Mouse (Mus musculus): ENCODE results near the gene Mknk2. TPM values are rescaled to one million over a fixed set of nuclear protein-coding genes. Genes with fewer than 3 reads are reported as not detected.

The Mknk2 gene
- polyA plus RNA-seq, 1 experiment, result 606 TPM

DNA sequence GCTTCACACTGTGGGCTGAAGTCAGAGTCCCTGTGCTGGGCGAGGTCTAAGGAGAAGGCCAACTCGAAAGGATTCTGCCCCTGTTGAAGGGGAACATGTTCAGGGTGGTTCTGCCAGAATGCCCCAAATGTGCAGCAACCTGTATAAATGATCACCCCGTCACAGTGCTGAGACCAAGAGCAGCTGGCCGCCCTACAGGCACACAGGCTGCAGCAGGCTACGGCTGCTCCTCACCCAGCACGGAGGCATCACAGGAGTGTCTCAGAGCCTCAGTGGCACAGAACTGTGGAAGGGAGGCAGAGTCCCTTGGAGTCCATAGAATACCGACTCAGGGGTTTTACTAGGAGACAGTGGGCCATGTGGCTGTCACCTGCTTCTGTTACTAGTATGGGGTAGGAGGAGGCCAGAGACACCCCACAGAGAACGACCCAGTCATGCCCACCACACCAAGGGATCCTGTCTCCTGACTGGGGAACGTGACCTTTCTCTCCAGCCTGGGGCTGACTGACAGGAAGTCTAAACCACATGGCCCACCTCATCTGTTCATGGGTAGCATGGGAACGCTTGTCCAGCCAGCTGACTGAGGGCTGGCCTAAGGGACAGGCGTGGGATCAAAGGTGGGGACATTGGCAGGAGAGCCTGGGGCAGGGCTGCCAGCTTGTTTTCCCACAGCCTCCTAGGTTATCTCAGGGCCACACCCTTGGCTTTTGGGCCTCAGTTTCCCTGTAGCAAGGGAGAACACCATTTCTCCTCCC is 5.8 kb downstream of the Mknk2 start:
- no peak for DNase-seq

DNA sequence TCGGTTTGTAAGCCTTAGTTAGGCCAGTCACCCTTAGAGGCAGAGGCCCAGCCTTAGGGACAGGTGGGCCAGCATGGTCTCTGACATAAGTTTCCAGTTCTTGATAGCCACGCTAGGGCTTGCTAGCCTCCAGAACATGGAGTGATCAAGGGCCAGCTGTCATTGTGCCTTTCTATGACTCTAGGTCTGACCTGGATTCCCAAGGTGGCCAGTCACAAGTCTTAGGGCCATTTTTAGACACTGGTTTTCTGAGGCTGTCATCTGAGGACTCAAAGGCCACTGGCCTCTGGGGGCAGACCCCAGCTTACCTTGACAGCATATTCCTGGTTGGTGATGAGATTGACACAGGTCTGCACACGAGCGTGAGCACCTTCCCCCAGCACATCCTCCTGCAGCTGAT is 6.7 kb downstream of the Mknk2 start:
- no peak for DNase-seq
- Histone ChIP-seq H3K36me3 (ENCODE audit: control insufficient read depth, insufficient read depth, low read length) (peaks cover 61% of the 10 kb centered on the region), H3K27me3 (ENCODE audit: control insufficient read depth, insufficient read depth, low read length) (no peaks in the 10 kb centered on the region), H3K4me1 (replicated peaks; ENCODE audit: control insufficient read depth, insufficient read depth, low read length) (peaks cover 44% of the 10 kb centered on the region), H3K27ac (ENCODE audit: control insufficient read depth, insufficient read depth, low read length) (no peak overlapping the region), H3K4me3 (ENCODE audit: control insufficient read depth, insufficient read depth, low read length) (no peak overlapping the region)
- 96% methylated on average over 4 of the region's 4 CpGs for WGBS
- TF ChIP-seq POLR2A (IDR thresholded peaks at IDR 0.05; ENCODE audit: control insufficient read depth, extremely low read depth, insufficient read depth, low read length, poor library complexity), result no peak

More for the DNA sequence above, 5.8 kb downstream of the Mknk2 start:
- 63% methylated on average over 11 of the region's 11 CpGs for WGBS
- Histone ChIP-seq H3K27ac (ENCODE audit: control insufficient read depth, insufficient read depth, low read length) (no peak overlapping the region), H3K27me3 (ENCODE audit: control insufficient read depth, insufficient read depth, low read length) (no peaks in the 10 kb centered on the region), H3K36me3 (ENCODE audit: control insufficient read depth, insufficient read depth, low read length) (peaks cover 53% of the 10 kb centered on the region), H3K4me3 (ENCODE audit: control insufficient read depth, insufficient read depth, low read length) (no peak overlapping the region), H3K4me1 (replicated peaks; ENCODE audit: control insufficient read depth, insufficient read depth, low read length) (peaks cover 46% of the 10 kb centered on the region)
- TF ChIP-seq POLR2A (IDR thresholded peaks at IDR 0.05; ENCODE audit: control insufficient read depth, extremely low read depth, insufficient read depth, low read length, poor library complexity), result no peak
- TF ChIP-seq CTCF (IDR thresholded peaks at IDR 0.05; ENCODE audit: borderline replicate concordance, control insufficient read depth, extremely low read depth, insufficient read depth, low read length, poor library complexity), result no peak

DNA sequence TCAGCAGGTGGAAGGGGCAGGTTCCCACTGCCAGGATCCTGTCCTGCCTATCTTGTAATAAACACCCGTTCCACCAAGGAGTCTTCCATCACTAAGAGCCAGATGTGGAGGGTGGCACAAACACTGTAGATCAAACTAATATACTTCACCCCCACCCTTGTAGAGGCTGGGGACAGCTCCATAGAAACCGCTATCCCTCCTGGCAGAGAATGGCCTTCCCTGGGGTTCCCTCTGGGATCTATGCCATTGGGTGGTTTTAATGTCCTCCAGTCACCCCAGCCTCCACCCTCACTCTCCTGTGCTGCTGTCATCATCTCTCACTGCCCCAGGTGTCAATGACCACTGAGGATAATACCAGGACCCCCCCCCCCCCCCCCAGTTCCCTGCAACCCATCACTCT is 7.4 kb downstream of the Mknk2 start:
- H3K27me3 ChIP-seq (ENCODE audit: control insufficient read depth, insufficient read depth, low read length), result no peaks in the 10 kb centered on the region
- H3K4me1 ChIP-seq (replicated peaks; ENCODE audit: control insufficient read depth, insufficient read depth, low read length), result peaks cover 51% of the 10 kb centered on the region
- no peak for DNase-seq
- 96% methylated on average over 2 of the region's 2 CpGs for WGBS
- peaks cover 69% of the 10 kb centered on the region for H3K36me3 ChIP-seq (ENCODE audit: control insufficient read depth, insufficient read depth, low read length)
- H3K27ac ChIP-seq (ENCODE audit: control insufficient read depth, insufficient read depth, low read length), result no peak overlapping the region
- no peak overlapping the region for H3K4me3 ChIP-seq (ENCODE audit: control insufficient read depth, insufficient read depth, low read length)
- TF ChIP-seq CTCF (IDR thresholded peaks at IDR 0.05; ENCODE audit: borderline replicate concordance, control insufficient read depth, extremely low read depth, insufficient read depth, low read length, poor library complexity) (no peak), POLR2A (IDR thresholded peaks at IDR 0.05; ENCODE audit: control insufficient read depth, extremely low read depth, insufficient read depth, low read length, poor library complexity) (no peak)

DNA sequence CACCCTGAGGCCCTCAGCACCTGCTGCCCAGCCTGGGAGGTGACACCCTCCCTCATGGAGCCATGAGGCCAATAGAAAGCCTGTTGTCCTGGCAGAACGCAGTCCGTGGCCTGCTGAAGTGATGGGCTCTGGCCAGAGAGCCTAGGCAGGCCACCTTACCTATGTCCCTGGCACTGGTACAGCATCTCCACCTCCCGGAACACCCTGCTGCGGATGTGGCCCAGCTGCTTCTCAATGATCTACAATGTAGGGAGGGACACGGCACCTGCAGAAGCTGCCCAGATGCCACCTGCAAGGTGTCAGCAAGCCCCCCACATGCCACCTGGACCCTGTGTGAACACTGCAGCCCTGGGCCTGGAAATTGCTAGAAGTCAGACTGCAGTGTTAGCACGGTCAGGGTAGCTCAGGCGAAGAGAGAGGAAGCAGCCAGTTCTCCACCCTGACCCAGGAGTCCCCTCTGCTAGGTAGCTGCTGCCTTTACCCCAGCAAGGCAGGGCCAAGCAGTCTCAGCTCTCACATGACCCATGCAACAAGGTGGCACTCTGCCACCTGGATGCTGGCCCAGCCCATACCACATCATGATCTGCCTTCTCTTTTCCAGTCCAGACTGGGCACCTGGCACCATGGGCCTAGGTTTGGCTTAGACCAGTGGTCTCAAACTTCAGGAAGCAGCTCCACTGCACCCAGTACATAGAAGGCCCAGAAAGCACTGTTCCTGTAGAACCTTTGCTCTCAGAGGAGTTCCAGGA is 8.0 kb downstream of the Mknk2 start:
- Histone ChIP-seq H3K4me1 (replicated peaks; ENCODE audit: control insufficient read depth, insufficient read depth, low read length) (peaks cover 56% of the 10 kb centered on the region), H3K27me3 (ENCODE audit: control insufficient read depth, insufficient read depth, low read length) (no peaks in the 10 kb centered on the region), H3K27ac (ENCODE audit: control insufficient read depth, insufficient read depth, low read length) (no peak overlapping the region), H3K4me3 (ENCODE audit: control insufficient read depth, insufficient read depth, low read length) (no peak overlapping the region), H3K36me3 (ENCODE audit: control insufficient read depth, insufficient read depth, low read length) (peaks cover 71% of the 10 kb centered on the region)
- TF ChIP-seq POLR2A (IDR thresholded peaks at IDR 0.05; ENCODE audit: control insufficient read depth, extremely low read depth, insufficient read depth, low read length, poor library complexity) (no peak), CTCF (IDR thresholded peaks at IDR 0.05; ENCODE audit: borderline replicate concordance, control insufficient read depth, extremely low read depth, insufficient read depth, low read length, poor library complexity) (no peak)
- WGBS, result 89% methylated on average over 7 of the region's 7 CpGs
- DNase-seq, result no peak

DNA sequence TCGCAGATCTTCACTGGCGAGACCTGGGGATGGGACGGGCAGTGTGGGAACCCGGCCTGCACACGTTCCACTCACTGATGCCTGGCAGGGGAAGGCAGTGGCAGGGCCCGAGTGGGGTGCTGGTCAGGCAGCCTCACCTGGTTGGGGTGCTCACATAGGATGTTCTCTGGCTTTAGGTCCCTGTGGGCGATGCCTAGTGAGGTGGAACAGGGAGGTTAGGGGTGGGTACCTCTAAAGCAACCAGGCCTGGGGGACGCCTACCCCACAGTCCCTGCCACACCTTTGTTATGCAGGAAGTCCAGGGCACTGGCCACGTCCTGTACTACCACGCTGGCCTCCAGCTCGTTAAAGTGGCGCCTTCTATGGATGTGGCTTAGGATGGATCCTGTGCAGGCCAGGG is 8.9 kb downstream of the Mknk2 start:
- WGBS, result 94% methylated on average over 12 of the region's 12 CpGs
- H3K27me3 ChIP-seq (ENCODE audit: control insufficient read depth, insufficient read depth, low read length), result no peaks in the 10 kb centered on the region
- peaks cover 71% of the 10 kb centered on the region for H3K36me3 ChIP-seq (ENCODE audit: control insufficient read depth, insufficient read depth, low read length)
- no peak overlapping the region for H3K4me3 ChIP-seq (ENCODE audit: control insufficient read depth, insufficient read depth, low read length)
- TF ChIP-seq CTCF (IDR thresholded peaks at IDR 0.05; ENCODE audit: borderline replicate concordance, control insufficient read depth, extremely low read depth, insufficient read depth, low read length, poor library complexity) (no peak), POLR2A (IDR thresholded peaks at IDR 0.05; ENCODE audit: control insufficient read depth, extremely low read depth, insufficient read depth, low read length, poor library complexity) (no peak)
- H3K27ac ChIP-seq (ENCODE audit: control insufficient read depth, insufficient read depth, low read length), result no peak overlapping the region
- peaks cover 55% of the 10 kb centered on the region for H3K4me1 ChIP-seq (replicated peaks; ENCODE audit: control insufficient read depth, insufficient read depth, low read length)
- no peak for DNase-seq

DNA sequence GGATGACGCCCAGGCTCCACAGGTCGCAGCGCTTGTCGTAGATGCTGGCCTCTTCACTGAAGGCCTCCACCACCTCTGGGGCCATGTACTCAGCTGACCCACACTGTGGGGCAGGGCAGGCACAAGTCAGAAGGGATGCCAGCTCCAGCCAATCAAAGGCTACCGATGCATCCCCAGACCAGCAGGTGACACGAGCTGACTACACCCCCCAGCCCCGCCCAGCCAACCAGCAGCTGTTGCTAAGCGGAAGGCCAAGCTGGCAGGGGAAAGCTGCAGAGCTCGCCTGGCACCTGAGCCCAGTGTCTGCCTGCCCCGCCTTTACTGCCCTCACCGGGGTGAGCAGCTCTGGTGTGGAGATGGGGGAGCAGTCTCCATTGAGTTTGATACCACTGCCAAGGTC is 9.3 kb downstream of the Mknk2 start:
- DNase-seq, result no peak
- Histone ChIP-seq H3K27me3 (ENCODE audit: control insufficient read depth, insufficient read depth, low read length) (no peaks in the 10 kb centered on the region), H3K4me1 (replicated peaks; ENCODE audit: control insufficient read depth, insufficient read depth, low read length) (peaks cover 55% of the 10 kb centered on the region), H3K27ac (ENCODE audit: control insufficient read depth, insufficient read depth, low read length) (no peak overlapping the region), H3K4me3 (ENCODE audit: control insufficient read depth, insufficient read depth, low read length) (no peak overlapping the region), H3K36me3 (ENCODE audit: control insufficient read depth, insufficient read depth, low read length) (peaks cover 71% of the 10 kb centered on the region)
- WGBS, result 83% methylated on average over 11 of the region's 11 CpGs
- TF ChIP-seq CTCF (IDR thresholded peaks at IDR 0.05; ENCODE audit: borderline replicate concordance, control insufficient read depth, extremely low read depth, insufficient read depth, low read length, poor library complexity), result no peak
- no peak for TF ChIP-seq POLR2A (IDR thresholded peaks at IDR 0.05; ENCODE audit: control insufficient read depth, extremely low read depth, insufficient read depth, low read length, poor library complexity)
